Mouse (Mus musculus) brain, embryonic 14.5 days (tissue): ENCODE results near the gene Gm3453. TPM values are rescaled to one million over a fixed set of nuclear protein-coding genes. Genes with fewer than 3 reads are reported as not detected.
"Not testable (repeated sequence)": the region's sequence is repeated elsewhere in the genome, so short reads cannot be mapped to it uniquely, and the experiment has no call there.

Experiments used
- DNase-seq: peaks from one replicate; pipeline ENCODE4 v3.0.0-alpha.2; 2011; ENCODE audit warnings: low read depth
- polyA plus RNA-seq: library from polyadenylated mRNA; depleted of rRNA; stranded (reverse); fragments of >200 nt; gene quantifications from 2 replicates; pipeline ENCODE4 v1.2.3, GENCODE M21; 2012; rRNA removed

Gene Gm3453
- polyA plus RNA-seq = not detected in 2 replicates

GRCm38 (mm10) chr14:5979037-5979436 lies at the start of gene Gm3453:
TSS of gene Gm3453 (minus strand) at chr14:5979137.
- not testable (repeated sequence) for DNase-seq

- DNase-seq = not testable (repeated sequence)
These were observed 8.2 kb upstream of the Gm3453 start for GRCm38 (mm10) chr14:5987136-5987535.

GRCm38 (mm10) chr14:5962441-5962840 lies 16.5 kb downstream of the Gm3453 start:
- DNase-seq = not testable (repeated sequence)

GRCm38 (mm10) chr14:5961635-5962034 lies 17.3 kb downstream of the Gm3453 start, which contains the start of gene Gm3248:
TSS of gene Gm3248 (minus strand) at chr14:5961745.
- peak; percentile 53 for DNase-seq

GRCm38 (mm10) chr14:5961102-5961501 lies 17.8 kb downstream of the Gm3453 start:
- DNase-seq = peak; percentile 11

- not testable (repeated sequence) for DNase-seq
These were observed 18.5 kb downstream of the Gm3453 start for GRCm38 (mm10) chr14:5960479-5960878.

GRCm38 (mm10) chr14:5923276-5923675 lies 55.7 kb downstream of the Gm3453 start:
- not testable (repeated sequence) for DNase-seq

Other genes with a start within 250 kb of the Gm3453 start
- gene Gm3373, start 237.6 kb downstream of the Gm3453 start, polyA plus RNA-seq = 1.2 and 2.6 TPM in 2 replicates
- 5.9 and 6.6 TPM in 2 replicates for gene Gm3383, start 171.2 kb downstream of the Gm3453 start, polyA plus RNA-seq
- gene Gm3424, start 148.8 kb downstream of the Gm3453 start, polyA plus RNA-seq = not detected in 2 replicates
- gene Gm8237, start 98.8 kb downstream of the Gm3453 start, polyA plus RNA-seq = 0.74 and 1.2 TPM in 2 replicates
- gene Gm3248, start 17.4 kb downstream of the Gm3453 start, polyA plus RNA-seq = 2.1 and 2.8 TPM in 2 replicates
- not detected in 2 replicates for gene Gm6337, start 79.1 kb upstream of the Gm3453 start, polyA plus RNA-seq
- 3.6 and 4.0 TPM in 2 replicates for gene Gm8206, start 114.8 kb upstream of the Gm3453 start, polyA plus RNA-seq
- 7.8 and 8.5 TPM in 2 replicates for gene Gm3468, start 129.5 kb upstream of the Gm3453 start, polyA plus RNA-seq
- not detected in 2 replicates for gene Gm3476, start 146.7 kb upstream of the Gm3453 start, polyA plus RNA-seq
- not detected in 2 replicates for gene Gm21560, start 240.2 kb upstream of the Gm3453 start, polyA plus RNA-seq